Mouse (Mus musculus): ENCODE measurements around the gene Pou4f1. TPM values are rescaled to one million over a fixed set of nuclear protein-coding genes. Genes with fewer than 3 reads are reported as not detected.

Pou4f1 gene
- polyA plus RNA-seq, 1 experiment from 2014 or later: not detected

DNA sequence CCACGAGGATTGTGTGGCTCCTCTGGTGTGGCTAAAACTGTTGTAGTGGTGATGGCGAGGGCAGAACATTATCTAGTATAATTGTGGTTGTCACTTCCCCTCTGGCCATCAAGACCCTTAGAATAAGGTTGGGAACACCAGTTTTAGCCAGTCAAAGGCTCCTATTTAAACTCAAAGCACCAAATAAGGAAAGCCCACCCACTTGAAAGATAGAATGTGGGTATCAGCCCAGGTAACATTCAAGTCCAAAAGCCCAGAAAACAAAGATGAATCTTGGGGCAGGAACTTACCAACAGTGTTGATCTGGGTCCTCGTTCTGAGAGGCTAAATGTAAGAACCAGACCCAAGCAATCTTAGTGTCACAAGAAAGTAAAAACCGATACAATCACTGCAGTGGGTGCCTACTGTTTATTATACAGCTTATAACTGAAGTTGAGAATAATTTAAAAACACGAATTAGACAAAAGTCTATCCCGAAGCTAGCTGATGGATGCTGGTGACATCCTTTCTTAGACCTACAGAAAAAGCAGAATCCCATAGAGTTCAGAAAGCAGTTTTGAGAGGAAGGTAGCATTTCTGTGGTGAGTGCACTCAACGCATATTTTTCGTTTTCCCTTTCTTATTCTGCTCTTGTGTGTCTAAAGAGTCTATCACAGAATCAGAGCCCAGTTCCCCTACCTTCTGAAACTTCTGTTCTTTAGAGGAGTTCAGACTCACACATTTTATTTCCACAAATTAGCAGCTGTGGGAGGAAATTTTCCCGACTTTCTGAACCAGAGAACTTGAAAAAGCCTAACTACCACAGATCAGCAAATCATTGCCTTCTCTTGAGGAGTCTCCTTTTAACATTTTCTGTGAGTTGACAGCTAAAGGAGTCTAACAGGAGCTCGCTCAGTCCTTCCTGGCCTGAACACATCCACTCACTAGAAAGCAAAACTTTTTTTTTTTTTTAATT, 6.2 kb downstream of the Pou4f1 start:
- H3K79me2 ChIP-seq (ENCODE audit: inconsistent target): no peaks in the 10 kb centered on the region
- WGBS (ENCODE audit: missing documents): 6% methylated on average over 10 of the region's 10 CpGs
- H3K4me3 ChIP-seq (ENCODE audit: inconsistent target): no peak overlapping the region
- no peaks in the 10 kb centered on the region for H3K36me3 ChIP-seq (ENCODE audit: inconsistent target)
- no peak overlapping the region for H3K27ac ChIP-seq

GRCm38 (mm10) chr14:104460325-104461285, 7.2 kb downstream of the Pou4f1 start:
- H3K27ac ChIP-seq: no peak overlapping the region
- H3K36me3 ChIP-seq (ENCODE audit: inconsistent target): no peaks in the 10 kb centered on the region
- H3K79me2 ChIP-seq (ENCODE audit: inconsistent target): no peaks in the 10 kb centered on the region
- 6% methylated on average over 53 of the region's 59 CpGs for WGBS (ENCODE audit: missing documents)
- no peak overlapping the region for H3K4me3 ChIP-seq (ENCODE audit: inconsistent target)

- Histone ChIP-seq H3K36me3 (ENCODE audit: inconsistent target) (no peaks in the 10 kb centered on the region), H3K4me3 (ENCODE audit: inconsistent target) (no peak overlapping the region), H3K27ac (no peak overlapping the region), H3K79me2 (ENCODE audit: inconsistent target) (no peaks in the 10 kb centered on the region)
- WGBS (ENCODE audit: missing documents): 4% methylated on average over 25 of the region's 25 CpGs
Observed at GRCm38 (mm10) chr14:104459513-104460111, 8.2 kb downstream of the Pou4f1 start.

DNA sequence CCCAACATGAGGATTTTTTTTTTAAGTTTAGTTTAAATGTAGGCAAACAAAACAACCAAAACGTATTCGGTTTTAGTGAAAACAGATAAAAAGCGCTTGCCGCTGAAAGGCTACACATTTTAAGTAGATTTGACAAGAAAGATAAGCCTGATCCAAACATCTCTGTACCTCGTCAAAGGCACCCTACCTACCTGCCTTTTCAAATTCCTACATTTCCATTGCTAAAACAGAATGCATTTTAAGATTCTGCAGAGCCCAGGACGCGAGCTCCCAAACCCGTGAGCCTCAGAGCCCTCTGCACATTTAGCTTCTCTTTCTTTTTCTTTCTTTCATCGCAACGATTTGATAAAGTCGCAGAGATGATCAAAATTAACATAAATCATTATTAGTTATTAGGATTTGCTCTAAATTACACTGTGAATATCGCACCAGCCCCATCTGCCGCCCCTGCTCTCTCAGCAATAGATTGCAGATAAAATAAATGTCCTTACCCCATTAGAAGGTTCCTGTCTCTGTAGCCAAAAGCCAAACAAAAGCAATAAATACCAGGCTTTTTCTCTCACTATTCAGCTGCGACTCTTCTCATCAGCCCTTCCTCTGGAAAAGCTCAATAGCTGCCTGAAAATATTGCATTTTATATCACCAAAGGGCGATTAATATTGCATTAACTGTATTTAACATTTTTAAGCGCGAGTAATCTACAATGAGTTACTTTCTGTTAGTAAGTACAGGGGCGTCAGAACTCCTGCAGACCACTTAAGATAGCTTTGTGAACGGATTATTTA, 8.9 kb downstream of the Pou4f1 start:
- 6% methylated on average over 19 of the region's 19 CpGs for WGBS (ENCODE audit: missing documents)
- Histone ChIP-seq H3K79me2 (ENCODE audit: inconsistent target) (no peaks in the 10 kb centered on the region), H3K4me3 (ENCODE audit: inconsistent target) (no peak overlapping the region), H3K36me3 (ENCODE audit: inconsistent target) (no peaks in the 10 kb centered on the region), H3K27ac (no peak overlapping the region)

DNA sequence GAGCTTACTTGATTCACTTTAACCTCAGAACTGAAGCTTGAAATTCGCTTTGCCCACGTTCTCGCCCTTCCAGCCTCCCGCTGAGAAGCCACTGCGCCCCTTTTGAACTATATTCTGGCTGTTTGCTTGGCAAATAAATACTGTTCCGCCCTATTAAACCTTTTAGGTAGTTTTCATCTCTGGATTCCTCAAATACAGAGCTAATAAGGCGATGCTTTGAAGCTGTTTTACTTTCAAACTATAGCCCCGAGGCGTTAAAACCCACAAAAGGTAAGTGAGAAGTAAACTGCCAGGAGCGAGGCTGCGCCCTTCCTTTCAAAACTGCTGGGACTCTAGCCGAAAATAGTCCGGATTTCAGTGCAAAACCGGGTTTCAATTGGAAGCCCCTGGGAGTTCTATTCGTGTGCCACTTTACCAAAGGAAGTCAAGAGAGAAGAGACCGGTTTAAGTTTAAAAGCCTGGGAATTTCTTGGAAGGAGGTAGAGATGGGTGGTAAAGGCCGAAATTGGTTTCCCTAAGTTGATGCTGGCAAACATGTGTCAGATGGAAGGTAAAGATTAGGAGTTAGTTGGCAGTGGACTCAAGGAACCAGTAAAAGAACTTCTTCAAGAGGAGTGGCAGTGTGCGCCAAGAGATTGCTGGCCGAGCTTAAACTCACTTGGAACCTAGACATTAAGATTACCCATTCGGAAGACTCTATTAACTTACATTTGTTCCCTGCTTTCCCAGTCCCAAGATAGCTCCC, 9.7 kb downstream of the Pou4f1 start:
- H3K4me3 ChIP-seq (ENCODE audit: inconsistent target): no peak overlapping the region
- H3K79me2 ChIP-seq (ENCODE audit: inconsistent target): no peaks in the 10 kb centered on the region
- no peak overlapping the region for H3K27ac ChIP-seq
- no peaks in the 10 kb centered on the region for H3K36me3 ChIP-seq (ENCODE audit: inconsistent target)
- 10% methylated on average over 19 of the region's 20 CpGs for WGBS (ENCODE audit: missing documents)

- WGBS (ENCODE audit: missing documents): 15% methylated on average over 5 of the region's 5 CpGs
- no peak overlapping the region for H3K27ac ChIP-seq
- no peak overlapping the region for H3K4me3 ChIP-seq (ENCODE audit: inconsistent target)
- H3K36me3 ChIP-seq (ENCODE audit: inconsistent target): no peaks in the 10 kb centered on the region
- no peaks in the 10 kb centered on the region for H3K79me2 ChIP-seq (ENCODE audit: inconsistent target)
Observed at GRCm38 (mm10) chr14:104456976-104457375, 10.8 kb downstream of the Pou4f1 start.

DNA sequence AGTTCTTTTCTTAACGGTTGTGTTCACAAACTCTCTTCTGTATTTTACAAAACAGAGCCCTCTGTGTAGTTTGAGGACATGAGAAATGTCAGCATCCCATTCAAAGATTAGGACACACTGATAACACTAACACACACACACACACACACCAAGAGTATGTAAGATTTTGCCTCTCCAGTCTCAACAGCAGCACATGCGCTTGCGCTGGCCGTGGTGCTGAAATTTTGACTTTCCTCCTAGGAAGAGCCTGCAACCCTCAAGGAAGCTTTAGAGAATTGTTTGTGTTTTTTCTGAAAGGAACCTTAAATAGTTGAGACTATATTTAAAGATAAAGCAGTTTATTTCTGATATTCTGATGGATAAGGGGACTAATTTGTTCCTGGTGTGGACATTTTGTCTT, 14.0 kb downstream of the Pou4f1 start:
- H3K36me3 ChIP-seq (ENCODE audit: inconsistent target): no peaks in the 10 kb centered on the region
- no peak overlapping the region for H3K4me3 ChIP-seq (ENCODE audit: inconsistent target)
- no peak overlapping the region for H3K27ac ChIP-seq
- H3K79me2 ChIP-seq (ENCODE audit: inconsistent target): no peaks in the 10 kb centered on the region
- 16% methylated on average over 4 of the region's 4 CpGs for WGBS (ENCODE audit: missing documents)

GRCm38 (mm10) chr14:104434293-104434692, 33.5 kb downstream of the Pou4f1 start:
- no peaks in the 10 kb centered on the region for H3K36me3 ChIP-seq (ENCODE audit: inconsistent target)
- no peak overlapping the region for H3K27ac ChIP-seq
- no peak overlapping the region for H3K4me3 ChIP-seq (ENCODE audit: inconsistent target)
- 28% methylated on average over 2 of the region's 2 CpGs for WGBS (ENCODE audit: missing documents)
- no peaks in the 10 kb centered on the region for H3K79me2 ChIP-seq (ENCODE audit: inconsistent target)

DNA sequence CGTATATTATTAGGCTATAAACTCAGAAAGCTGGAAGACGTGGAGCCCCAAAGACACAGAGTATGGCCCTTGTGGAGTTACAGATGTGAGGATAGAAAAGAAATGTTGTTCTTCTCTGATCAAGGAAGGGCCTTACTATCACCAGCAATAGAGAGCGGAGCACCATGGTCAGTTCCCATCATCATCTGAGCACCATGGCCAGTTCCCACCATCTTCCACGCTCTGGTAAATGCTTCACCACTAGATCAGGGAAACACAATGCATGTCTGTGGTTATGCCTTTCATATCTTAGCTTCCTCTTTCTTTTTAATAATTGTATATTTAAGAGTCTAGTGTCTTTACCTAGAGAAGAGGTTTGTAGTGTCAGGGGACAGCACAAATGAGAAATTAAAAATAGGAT, 37.0 kb downstream of the Pou4f1 start:
- WGBS (ENCODE audit: missing documents): 65% methylated on average over 4 of the region's 4 CpGs
- Histone ChIP-seq H3K79me2 (ENCODE audit: inconsistent target) (no peaks in the 10 kb centered on the region), H3K27ac (no peak overlapping the region), H3K4me3 (ENCODE audit: inconsistent target) (no peak overlapping the region), H3K36me3 (ENCODE audit: inconsistent target) (no peaks in the 10 kb centered on the region)

DNA sequence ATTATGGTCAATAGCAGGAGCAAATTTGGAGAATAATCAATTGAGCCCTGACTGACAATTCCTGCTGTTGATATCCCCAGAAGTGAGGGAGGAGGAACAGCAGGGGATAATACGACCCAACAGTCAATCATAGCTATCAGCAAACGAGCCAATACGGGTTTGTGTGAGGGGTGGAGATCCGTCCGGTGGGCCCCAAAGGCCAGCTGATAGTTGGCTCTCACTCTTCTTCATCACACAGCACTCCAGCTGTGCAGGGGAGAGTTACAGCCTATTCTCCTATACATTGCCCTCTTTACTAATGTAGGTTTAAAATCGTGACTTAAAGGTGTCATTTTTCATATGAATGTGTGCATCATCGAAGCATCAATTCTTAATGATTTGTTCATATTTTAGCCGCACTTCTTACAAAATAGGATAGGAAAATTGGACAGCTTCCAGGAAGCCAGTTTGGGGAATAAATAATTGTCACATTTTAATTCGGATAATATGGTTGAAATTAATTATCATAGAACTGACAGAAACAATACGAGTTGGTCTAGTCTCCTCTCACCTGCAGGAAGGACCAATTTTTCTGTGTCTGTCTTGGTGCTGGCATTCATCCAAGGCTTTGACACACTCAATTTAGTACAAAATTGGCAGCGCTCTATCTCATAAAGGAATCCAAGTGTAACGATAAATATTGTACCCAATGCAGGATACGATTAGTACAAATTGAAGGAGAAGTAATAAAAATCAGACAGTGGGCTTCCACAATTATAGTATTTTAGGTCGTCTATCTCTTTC, 43.9 kb downstream of the Pou4f1 start:
- H3K36me3 ChIP-seq (ENCODE audit: inconsistent target): no peaks in the 10 kb centered on the region
- no peaks in the 10 kb centered on the region for H3K79me2 ChIP-seq (ENCODE audit: inconsistent target)
- no peak overlapping the region for H3K4me3 ChIP-seq (ENCODE audit: inconsistent target)
- 85% methylated on average over 14 of the region's 14 CpGs for WGBS (ENCODE audit: missing documents)
- no peak overlapping the region for H3K27ac ChIP-seq
